Mouse (Mus musculus) small intestine, adult 2 months (tissue): Measurements from ENCODE around the gene Elovl5.

Source experiments
- CTCF ChIP-seq: fragments of 200-500 bp; IDR thresholded peaks from 2 replicates; pipeline ENCODE4 v1.5.1; 2012; ENCODE audit warnings: low read depth, mild to moderate bottlenecking, control low read depth, inconsistent platforms, low read length, moderate library complexity, mixed read lengths; ENCODE audit not compliant: insufficient replicate concordance, insufficient read length; ENCODE audit errors: extremely low read depth
- POLR2A ChIP-seq: fragments of 200-500 bp; IDR thresholded peaks from 2 replicates; pipeline ENCODE4 v1.6.1; 2012; ENCODE audit warnings: low read depth, mild to moderate bottlenecking, control low read depth, inconsistent platforms, low read length, moderate library complexity

GRCm38 (mm10) chr9:77943316-77943715 is 26.2 kb downstream of the Elovl5 start:
- no peak for TF ChIP-seq CTCF
- TF ChIP-seq POLR2A, result no peak
